Mouse (Mus musculus): ENCODE measurements at regions not wholly inside any gene's neighbourhood (a gene's known extent, or its start where the extent isn't known, plus 50 kb on each side); places are given as distances from the start of the nearest gene placed in this dataset.
A peak's percentile ranks its signal among the peaks of the same experiment; 100 is the strongest.

GRCm38 (mm10) chr1:71844938-71845685 lies 192.1 kb upstream of the Fn1 start:
- H3K27ac ChIP-seq (ENCODE audit: low read length) = no peak overlapping the region
- WGBS = 79% methylated on average over 16 of the region's 16 CpGs

DNA sequence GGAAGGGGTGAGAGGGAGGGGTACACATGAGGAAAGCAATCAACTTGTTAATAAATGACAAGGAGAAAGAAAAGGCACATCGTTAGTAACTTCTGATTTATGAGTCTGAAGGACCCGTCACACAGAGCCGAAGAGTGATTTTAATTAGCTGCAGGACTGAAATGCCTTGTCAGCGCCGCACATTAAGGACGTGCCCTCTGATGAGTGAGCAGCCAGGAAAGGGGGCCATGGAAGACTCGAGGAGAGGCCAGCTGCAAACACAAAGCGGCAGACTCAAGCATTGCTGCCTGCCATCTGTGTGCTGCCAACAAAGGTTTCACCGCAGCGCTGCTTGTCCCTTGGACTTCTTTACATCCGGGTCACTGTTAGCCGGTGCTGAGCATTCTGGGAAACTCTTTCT lies 184.8 kb upstream of the Fn1 start:
- Histone ChIP-seq H3K4me3 (ENCODE audit: low read depth, low read length) (no peak overlapping the region), H3K4me1 (ENCODE audit: control insufficient read depth, insufficient read depth, low read length) (no peaks in the 10 kb centered on the region), H3K9ac (ENCODE audit: low read depth, low read length) (0 out of 2 replicates have a peak overlapping the region, but pooled peaks have one; percentile 16), H3K36me3 (ENCODE audit: control insufficient read depth, insufficient read depth, low read length) (no peaks in the 10 kb centered on the region), H3K27me3 (ENCODE audit: control insufficient read depth, insufficient read depth, low read depth, low read length) (no peaks in the 10 kb centered on the region), H3K9me3 (replicated peaks; ENCODE audit: control insufficient read depth, low read length, poor library complexity, severe bottlenecking) (peaks cover 3% of the 10 kb centered on the region; the same call in 1 of the 2 replicates), H3K4me2 (ENCODE audit: low read length) (peak overlapping the region; percentile 33; the same call in 1 of the 2 replicates), H3K27ac (ENCODE audit: low read length) (0 out of 2 replicates have a peak overlapping the region, but pooled peaks have one; percentile 47)
- WGBS = 56% methylated on average over 12 of the region's 12 CpGs
- ATAC-seq = no peak

More at GRCm38 (mm10) chr1:71844938-71845685, 192.1 kb upstream of the Fn1 start:
- H3K9me3 ChIP-seq (replicated peaks; ENCODE audit: control insufficient read depth, low read length, poor library complexity, severe bottlenecking) = peaks cover 3% of the 10 kb centered on the region; the same call in 1 of the 2 replicates
- H3K36me3 ChIP-seq (ENCODE audit: control insufficient read depth, insufficient read depth, low read length) = no peaks in the 10 kb centered on the region
- H3K4me2 ChIP-seq (ENCODE audit: low read length) = no peak overlapping the region
- no peaks in the 10 kb centered on the region for H3K4me1 ChIP-seq (ENCODE audit: control insufficient read depth, insufficient read depth, low read length)
- no peak overlapping the region for H3K4me3 ChIP-seq (ENCODE audit: low read depth, low read length)
- H3K9ac ChIP-seq (ENCODE audit: low read depth, low read length) = no peak overlapping the region
- no peak for ATAC-seq
- no peaks in the 10 kb centered on the region for H3K27me3 ChIP-seq (ENCODE audit: control insufficient read depth, insufficient read depth, low read depth, low read length)

GRCm38 (mm10) chr1:71837039-71837648 lies 184.1 kb upstream of the Fn1 start:
- Histone ChIP-seq H3K9ac (ENCODE audit: low read depth, low read length) (no peak overlapping the region), H3K4me2 (ENCODE audit: low read length) (no peak overlapping the region), H3K27me3 (ENCODE audit: control insufficient read depth, insufficient read depth, low read depth, low read length) (no peaks in the 10 kb centered on the region), H3K4me3 (ENCODE audit: low read depth, low read length) (no peak overlapping the region), H3K36me3 (ENCODE audit: control insufficient read depth, insufficient read depth, low read length) (no peaks in the 10 kb centered on the region), H3K9me3 (replicated peaks; ENCODE audit: control insufficient read depth, low read length, poor library complexity, severe bottlenecking) (peaks cover 3% of the 10 kb centered on the region; the same call in 1 of the 2 replicates), H3K4me1 (ENCODE audit: control insufficient read depth, insufficient read depth, low read length) (no peaks in the 10 kb centered on the region), H3K27ac (ENCODE audit: low read length) (no peak overlapping the region)
- WGBS = 91% methylated on average over 20 of the region's 20 CpGs
- ATAC-seq = no peak

- Histone ChIP-seq H3K9me3 (replicated peaks; ENCODE audit: control insufficient read depth, low read length, poor library complexity, severe bottlenecking) (no peaks in the 10 kb centered on the region), H3K4me3 (ENCODE audit: low read depth, low read length) (no peak overlapping the region), H3K4me1 (ENCODE audit: control insufficient read depth, insufficient read depth, low read length) (no peaks in the 10 kb centered on the region), H3K9ac (ENCODE audit: low read depth, low read length) (no peak overlapping the region), H3K4me2 (ENCODE audit: low read length) (no peak overlapping the region), H3K36me3 (ENCODE audit: control insufficient read depth, insufficient read depth, low read length) (no peaks in the 10 kb centered on the region), H3K27ac (ENCODE audit: low read length) (no peak overlapping the region), H3K27me3 (ENCODE audit: control insufficient read depth, insufficient read depth, low read depth, low read length) (no peaks in the 10 kb centered on the region)
- no peak for ATAC-seq
- 88% methylated on average over 6 of the region's 6 CpGs for WGBS
These were observed 177.4 kb upstream of the Fn1 start for GRCm38 (mm10) chr1:71830379-71830778.

DNA sequence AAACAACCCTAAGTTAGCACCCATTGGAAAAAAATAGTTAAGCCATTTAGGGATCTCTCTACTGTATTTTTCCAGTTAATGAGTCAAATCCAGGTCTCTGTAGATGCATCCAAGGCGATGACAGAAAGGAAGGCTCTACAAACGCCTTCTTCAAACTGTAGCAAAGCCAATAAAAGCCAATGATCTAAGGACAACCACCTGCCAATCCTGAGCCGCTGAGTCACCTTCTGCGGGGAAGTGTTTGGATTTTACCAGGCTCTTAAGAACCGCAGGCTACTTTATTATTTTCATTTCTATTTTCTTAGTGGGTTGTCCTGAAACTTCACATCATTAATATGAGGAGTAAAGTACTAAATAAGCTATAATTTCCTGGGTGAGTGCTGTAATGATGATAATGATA lies 171.4 kb upstream of the Fn1 start:
- no peak overlapping the region for H3K27ac ChIP-seq (ENCODE audit: low read length)
- ATAC-seq = no peak
- H3K4me1 ChIP-seq (ENCODE audit: control insufficient read depth, insufficient read depth, low read length) = no peaks in the 10 kb centered on the region
- no peaks in the 10 kb centered on the region for H3K36me3 ChIP-seq (ENCODE audit: control insufficient read depth, insufficient read depth, low read length)
- no peaks in the 10 kb centered on the region for H3K9me3 ChIP-seq (replicated peaks; ENCODE audit: control insufficient read depth, low read length, poor library complexity, severe bottlenecking)
- H3K27me3 ChIP-seq (ENCODE audit: control insufficient read depth, insufficient read depth, low read depth, low read length) = no peaks in the 10 kb centered on the region
- no peak overlapping the region for H3K4me2 ChIP-seq (ENCODE audit: low read length)
- no peak overlapping the region for H3K4me3 ChIP-seq (ENCODE audit: low read depth, low read length)
- no peak overlapping the region for H3K9ac ChIP-seq (ENCODE audit: low read depth, low read length)
- WGBS = 91% methylated on average over 5 of the region's 5 CpGs

- no peak overlapping the region for H3K9ac ChIP-seq (ENCODE audit: low read depth, low read length)
- no peak overlapping the region for H3K27ac ChIP-seq (ENCODE audit: low read length)
- H3K4me2 ChIP-seq (ENCODE audit: low read length) = no peak overlapping the region
- no peak overlapping the region for H3K4me3 ChIP-seq (ENCODE audit: low read depth, low read length)
- ATAC-seq = no peak
- H3K9me3 ChIP-seq (replicated peaks; ENCODE audit: control insufficient read depth, low read length, poor library complexity, severe bottlenecking) = no peaks in the 10 kb centered on the region
- no peaks in the 10 kb centered on the region for H3K4me1 ChIP-seq (ENCODE audit: control insufficient read depth, insufficient read depth, low read length)
- no peaks in the 10 kb centered on the region for H3K27me3 ChIP-seq (ENCODE audit: control insufficient read depth, insufficient read depth, low read depth, low read length)
- whole genome bisulfite sequencing = 66% methylated on average over 3 of the region's 3 CpGs
- no peaks in the 10 kb centered on the region for H3K36me3 ChIP-seq (ENCODE audit: control insufficient read depth, insufficient read depth, low read length)
These were observed 169.1 kb upstream of the Fn1 start for GRCm38 (mm10) chr1:71822123-71822522.

DNA sequence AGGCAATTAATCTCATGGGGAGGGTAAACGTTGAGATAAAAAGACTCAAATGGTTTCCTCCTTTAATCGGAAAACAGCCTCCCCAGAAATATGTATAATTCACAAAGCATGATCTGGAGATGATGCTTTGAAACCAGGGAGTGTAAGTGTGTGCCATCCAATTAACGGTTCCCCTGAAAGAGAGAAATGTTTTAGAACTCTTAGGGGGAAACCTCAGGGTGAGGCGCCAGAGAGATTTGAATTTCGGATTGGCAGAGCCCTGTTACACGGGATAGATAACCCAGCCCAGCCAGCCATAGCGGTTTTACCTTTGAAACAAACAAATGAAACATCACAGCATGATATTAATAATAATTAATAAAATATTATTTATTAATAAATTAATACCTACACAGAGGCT lies 168.1 kb upstream of the Fn1 start:
- ATAC-seq = 0 out of 2 replicates have a peak, but pooled peaks have one; percentile 62
- no peak overlapping the region for H3K4me3 ChIP-seq (ENCODE audit: low read depth, low read length)
- H3K4me1 ChIP-seq (ENCODE audit: control insufficient read depth, insufficient read depth, low read length) = no peaks in the 10 kb centered on the region
- H3K27ac ChIP-seq (ENCODE audit: low read length) = no peak overlapping the region
- no peaks in the 10 kb centered on the region for H3K9me3 ChIP-seq (replicated peaks; ENCODE audit: control insufficient read depth, low read length, poor library complexity, severe bottlenecking)
- H3K9ac ChIP-seq (ENCODE audit: low read depth, low read length) = no peak overlapping the region
- H3K27me3 ChIP-seq (ENCODE audit: control insufficient read depth, insufficient read depth, low read depth, low read length) = no peaks in the 10 kb centered on the region
- WGBS = 67% methylated on average over 7 of the region's 7 CpGs
- H3K4me2 ChIP-seq (ENCODE audit: low read length) = no peak overlapping the region
- H3K36me3 ChIP-seq (ENCODE audit: control insufficient read depth, insufficient read depth, low read length) = no peaks in the 10 kb centered on the region

DNA sequence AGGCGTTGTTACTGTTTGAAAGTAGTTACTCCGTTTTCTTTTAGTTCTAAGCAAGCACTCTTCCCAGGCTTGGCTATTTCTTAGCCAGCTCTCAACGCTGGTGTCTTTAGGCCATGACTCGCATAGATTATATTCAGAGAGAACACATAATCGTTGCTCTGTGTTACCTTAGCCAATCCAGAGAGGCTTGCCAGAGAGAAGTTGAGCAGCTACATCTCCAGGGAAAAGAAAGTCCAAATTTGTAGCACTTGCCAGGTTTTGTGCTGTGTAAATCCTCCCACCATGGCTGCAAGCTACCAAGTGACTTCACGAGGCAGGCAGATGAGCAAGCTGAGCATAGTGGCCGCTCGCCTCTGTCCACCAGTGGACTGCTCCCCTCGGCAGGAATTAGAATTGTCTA lies 163.3 kb upstream of the Fn1 start:
- Histone ChIP-seq H3K4me1 (ENCODE audit: control insufficient read depth, insufficient read depth, low read length) (no peaks in the 10 kb centered on the region), H3K9me3 (replicated peaks; ENCODE audit: control insufficient read depth, low read length, poor library complexity, severe bottlenecking) (no peaks in the 10 kb centered on the region), H3K4me2 (ENCODE audit: low read length) (no peak overlapping the region), H3K9ac (ENCODE audit: low read depth, low read length) (no peak overlapping the region), H3K4me3 (ENCODE audit: low read depth, low read length) (no peak overlapping the region), H3K27ac (ENCODE audit: low read length) (no peak overlapping the region), H3K36me3 (ENCODE audit: control insufficient read depth, insufficient read depth, low read length) (no peaks in the 10 kb centered on the region), H3K27me3 (ENCODE audit: control insufficient read depth, insufficient read depth, low read depth, low read length) (no peaks in the 10 kb centered on the region)
- WGBS = 84% methylated on average over 9 of the region's 9 CpGs
- no peak for ATAC-seq

GRCm38 (mm10) chr1:71814141-71814540 lies 161.1 kb upstream of the Fn1 start:
- Histone ChIP-seq H3K27ac (ENCODE audit: low read length) (no peak overlapping the region), H3K36me3 (ENCODE audit: control insufficient read depth, insufficient read depth, low read length) (no peaks in the 10 kb centered on the region), H3K4me2 (ENCODE audit: low read length) (no peak overlapping the region), H3K27me3 (ENCODE audit: control insufficient read depth, insufficient read depth, low read depth, low read length) (no peaks in the 10 kb centered on the region), H3K9ac (ENCODE audit: low read depth, low read length) (no peak overlapping the region), H3K4me1 (ENCODE audit: control insufficient read depth, insufficient read depth, low read length) (no peaks in the 10 kb centered on the region), H3K9me3 (replicated peaks; ENCODE audit: control insufficient read depth, low read length, poor library complexity, severe bottlenecking) (no peaks in the 10 kb centered on the region), H3K4me3 (ENCODE audit: low read depth, low read length) (no peak overlapping the region)
- ATAC-seq = no peak
- 81% methylated on average over 4 of the region's 4 CpGs for WGBS
